Mouse (Mus musculus): Measurements from ENCODE around the gene Herc2.
"Not testable (repeated sequence)": the region's sequence is repeated elsewhere in the genome, so short reads cannot be mapped to it uniquely, and the experiment has no call there.

Herc2 gene

DNA sequence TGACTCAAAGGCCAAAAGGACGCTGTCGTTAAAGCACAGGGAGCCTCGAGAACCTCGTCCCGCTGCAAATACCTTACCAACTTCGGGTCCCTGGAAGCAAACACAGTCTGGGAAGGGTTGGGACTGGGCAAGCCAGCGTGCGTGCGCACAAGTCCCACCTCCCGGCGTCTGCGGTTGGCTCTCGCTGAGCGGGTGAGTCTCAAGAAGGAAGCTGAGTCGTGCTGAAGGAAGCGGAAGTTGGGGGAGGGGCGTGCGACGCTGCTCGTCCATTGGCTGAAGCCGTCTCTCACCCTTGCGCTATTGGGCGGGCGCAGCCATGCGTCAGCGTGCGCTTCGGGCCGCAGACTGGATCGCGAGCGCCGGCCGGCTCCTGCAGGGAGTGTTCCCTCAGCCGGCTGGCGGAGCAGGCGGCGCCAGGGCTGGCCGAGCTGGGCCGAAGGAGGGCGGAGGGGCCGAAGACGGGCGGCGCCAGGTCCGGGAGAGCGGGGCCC lies at the start of gene Herc2:
Gene Herc2, plus strand, starts transcription at position 366 of the 491 bp plus-strand sequence.
- peak; percentile 98 for DNase-seq (ENCODE audit: extremely low read depth, low read depth)

DNA sequence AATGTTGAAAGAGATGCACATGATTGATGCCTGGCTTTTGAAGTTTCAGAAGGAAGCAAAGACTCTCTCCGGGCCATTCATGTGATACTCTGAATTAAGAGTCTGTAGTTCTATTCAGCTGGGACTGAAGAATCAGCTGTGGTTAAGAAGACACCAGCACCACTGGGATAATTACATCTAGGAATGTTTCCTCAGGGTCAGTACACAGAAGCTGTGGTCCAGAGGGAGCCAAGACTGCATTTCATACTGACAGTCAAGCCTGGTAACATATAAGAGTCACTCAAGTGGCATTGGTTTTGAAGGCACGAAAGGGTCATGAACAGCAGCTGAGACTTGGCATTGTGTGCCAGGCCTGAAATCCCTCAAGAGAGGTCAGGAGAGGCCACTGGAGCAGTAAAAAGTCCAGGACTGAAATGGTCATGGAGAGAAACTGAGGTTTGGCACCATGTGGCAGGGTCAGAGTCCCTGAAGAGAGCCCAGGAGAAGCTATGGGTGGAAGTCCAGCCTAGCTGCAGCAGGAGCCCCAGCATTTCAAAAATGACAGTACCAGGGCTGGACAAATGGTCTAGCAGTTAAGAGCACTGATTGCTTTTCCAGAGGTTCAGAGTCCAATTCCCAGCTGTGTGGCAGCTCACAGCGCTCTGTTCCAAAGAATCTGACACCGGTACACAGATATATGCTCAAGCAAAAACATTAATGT lies 39.5 kb upstream of the Herc2 start:
- no peak for DNase-seq (ENCODE audit: extremely low read depth, low read depth)

DNA sequence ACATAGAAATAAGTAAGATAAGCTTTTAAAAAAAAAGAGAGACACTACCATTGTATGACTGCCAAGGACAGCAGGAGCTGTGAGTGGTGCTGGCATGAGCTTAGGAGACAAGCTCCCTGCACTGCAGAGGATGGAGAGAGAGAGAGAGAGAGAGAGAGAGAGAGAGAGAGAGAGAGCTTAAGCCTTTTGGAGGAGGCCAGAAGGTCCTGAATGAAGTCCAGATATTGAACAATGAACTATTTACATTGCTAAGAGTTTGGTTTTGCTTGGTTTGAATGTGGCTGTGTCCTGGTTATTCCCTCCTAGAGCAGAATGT lies 39.0 kb upstream of the Herc2 start:
- DNase-seq (ENCODE audit: extremely low read depth, low read depth) = no peak

DNA sequence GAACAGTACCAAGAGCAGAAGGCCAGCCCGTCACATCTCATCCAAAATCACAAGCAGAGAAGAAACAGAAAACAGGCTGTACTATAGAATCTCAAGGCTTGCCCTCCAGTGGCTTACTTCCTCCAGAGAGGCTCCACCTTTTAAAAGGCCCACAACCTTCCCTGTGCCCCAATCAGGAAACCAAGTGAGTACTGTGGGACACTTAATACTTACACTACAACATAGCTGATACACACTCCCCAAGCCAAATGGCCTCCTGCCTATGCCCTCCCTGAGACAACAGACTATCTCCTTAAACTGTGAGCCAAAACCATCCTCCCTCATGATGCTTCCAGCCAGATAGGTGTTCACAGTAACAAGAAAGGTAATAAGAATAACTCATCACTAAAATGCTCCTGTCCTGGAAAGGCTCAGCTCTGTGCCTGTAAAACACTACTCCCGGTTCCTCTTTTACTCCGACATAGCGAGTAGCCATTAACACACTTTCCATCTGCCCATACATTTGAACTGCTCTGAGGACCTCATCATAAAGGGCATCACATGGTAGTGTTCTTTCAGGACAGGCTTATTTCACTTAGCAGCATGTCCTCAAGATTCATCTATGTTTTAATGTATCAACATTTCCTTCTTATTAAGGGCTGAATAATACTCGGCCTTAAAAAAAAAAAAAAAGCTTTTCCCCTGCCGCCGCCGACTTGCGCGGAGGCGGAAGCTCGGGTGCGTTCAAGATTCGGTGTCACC lies 36.6 kb upstream of the Herc2 start:
- peak; percentile 53 for DNase-seq (ENCODE audit: extremely low read depth, low read depth)

DNA sequence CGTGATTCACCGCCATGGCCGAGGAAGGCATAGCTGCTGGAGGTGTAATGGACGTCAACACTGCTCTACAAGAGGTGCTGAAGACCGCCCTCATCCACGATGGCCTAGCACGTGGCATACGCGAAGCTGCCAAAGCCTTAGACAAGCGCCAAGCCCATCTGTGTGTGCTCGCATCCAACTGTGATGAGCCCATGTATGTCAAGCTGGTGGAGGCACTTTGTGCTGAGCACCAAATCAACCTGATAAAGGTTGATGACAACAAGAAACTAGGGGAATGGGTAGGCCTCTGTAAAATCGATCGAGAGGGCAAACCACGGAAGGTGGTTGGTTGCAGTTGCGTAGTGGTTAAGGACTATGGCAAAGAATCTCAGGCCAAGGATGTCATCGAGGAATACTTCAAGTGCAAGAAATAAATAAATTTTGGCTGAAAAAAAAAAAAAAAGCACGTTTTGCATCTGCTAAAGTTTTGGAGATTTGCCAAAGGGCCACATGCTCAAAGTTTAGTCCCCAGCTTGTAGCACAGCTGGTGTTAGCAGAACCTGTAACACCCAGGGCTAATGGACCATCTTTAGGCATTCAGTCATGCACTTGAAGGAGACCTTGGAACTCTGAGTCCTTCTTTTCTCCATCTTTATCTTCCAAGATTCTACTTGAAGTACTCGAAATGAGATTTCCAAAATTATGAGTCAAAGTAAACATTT lies 35.8 kb upstream of the Herc2 start:
- DNase-seq (ENCODE audit: extremely low read depth, low read depth) = not testable (repeated sequence)

DNA sequence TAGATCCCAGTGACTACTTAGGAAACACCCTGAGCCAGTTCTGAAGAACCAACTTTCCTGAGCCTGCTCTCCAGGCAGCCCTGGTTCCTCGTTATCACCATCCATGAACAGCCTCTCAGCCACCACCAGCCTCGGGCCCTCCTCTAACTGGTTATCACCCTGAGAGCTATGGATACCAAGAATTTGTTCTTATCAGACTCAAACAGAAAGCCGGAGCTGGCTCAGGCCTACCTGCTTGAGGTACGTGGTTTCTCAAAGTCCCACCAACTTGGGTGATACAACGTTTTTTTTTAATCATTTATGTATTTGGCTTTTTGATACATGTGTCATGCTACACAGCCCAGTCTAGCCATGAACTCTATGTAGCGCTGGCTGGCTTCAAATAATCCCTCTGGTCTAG lies 34.8 kb upstream of the Herc2 start:
- peak; percentile 93 for DNase-seq (ENCODE audit: extremely low read depth, low read depth)

DNA sequence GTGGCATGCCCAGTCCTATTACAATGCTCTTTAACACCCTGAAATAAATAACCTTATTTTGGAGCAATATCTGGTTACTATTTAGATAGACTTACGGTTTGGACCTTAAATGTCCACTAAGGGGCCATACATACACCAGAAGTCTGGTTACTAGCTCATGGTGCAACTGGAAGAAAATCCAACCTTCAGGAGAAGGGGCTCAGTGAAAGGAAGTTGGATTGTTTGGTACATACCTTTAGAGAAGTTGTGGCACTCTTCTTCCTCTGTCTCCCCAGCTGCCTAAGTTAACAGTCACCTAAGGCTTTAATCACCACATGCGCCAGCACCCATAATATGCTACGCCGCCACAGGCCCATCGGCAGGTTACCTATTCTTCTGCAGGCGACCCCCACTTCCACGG lies 34.2 kb upstream of the Herc2 start:
- DNase-seq (ENCODE audit: extremely low read depth, low read depth) = no peak

DNA sequence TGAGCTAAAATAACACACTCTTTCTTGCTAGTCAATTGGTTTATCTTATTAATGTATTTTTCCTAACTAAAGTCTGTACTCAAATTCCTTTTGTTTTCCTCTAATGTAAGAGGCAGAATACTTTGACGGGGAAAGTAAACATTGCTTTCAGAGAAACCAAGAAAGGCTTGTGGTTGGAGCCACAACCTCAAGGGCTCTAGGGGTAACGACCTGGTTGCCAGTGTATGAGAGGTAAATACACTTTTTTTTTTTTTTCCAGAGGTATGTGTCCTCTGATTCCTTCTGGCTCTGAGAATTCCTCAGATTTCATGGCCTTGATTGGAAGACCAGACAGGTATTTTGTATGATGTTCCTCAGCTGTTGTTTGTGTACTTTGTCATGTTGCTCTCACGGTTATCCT lies 32.2 kb upstream of the Herc2 start:
- DNase-seq (ENCODE audit: extremely low read depth, low read depth) = no peak

DNA sequence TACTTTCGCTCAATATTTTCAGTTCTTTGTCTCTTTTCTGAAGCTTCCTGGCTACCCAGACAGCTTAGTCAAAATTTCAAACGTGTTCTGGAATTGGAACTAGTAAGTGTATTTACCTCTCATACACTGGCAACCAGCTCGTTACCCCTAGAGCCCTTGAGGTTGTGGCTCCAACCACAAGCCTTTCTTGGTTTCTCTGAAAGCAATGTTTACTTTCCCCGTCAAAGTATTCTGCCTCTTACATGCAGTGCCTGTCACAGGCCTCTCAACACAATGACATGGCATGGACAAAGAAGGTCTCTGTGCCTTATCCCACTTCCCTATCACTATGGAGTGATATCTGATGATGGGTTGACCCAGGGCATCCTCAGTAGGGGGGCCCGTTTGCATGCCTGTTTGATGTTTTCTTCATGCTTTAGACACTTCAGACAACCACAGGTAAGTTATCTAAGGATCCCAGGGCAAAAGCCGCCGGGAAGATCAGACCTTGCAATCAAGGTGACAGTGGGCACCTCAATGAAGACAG lies 31.5 kb upstream of the Herc2 start:
- DNase-seq (ENCODE audit: extremely low read depth, low read depth) = no peak

DNA sequence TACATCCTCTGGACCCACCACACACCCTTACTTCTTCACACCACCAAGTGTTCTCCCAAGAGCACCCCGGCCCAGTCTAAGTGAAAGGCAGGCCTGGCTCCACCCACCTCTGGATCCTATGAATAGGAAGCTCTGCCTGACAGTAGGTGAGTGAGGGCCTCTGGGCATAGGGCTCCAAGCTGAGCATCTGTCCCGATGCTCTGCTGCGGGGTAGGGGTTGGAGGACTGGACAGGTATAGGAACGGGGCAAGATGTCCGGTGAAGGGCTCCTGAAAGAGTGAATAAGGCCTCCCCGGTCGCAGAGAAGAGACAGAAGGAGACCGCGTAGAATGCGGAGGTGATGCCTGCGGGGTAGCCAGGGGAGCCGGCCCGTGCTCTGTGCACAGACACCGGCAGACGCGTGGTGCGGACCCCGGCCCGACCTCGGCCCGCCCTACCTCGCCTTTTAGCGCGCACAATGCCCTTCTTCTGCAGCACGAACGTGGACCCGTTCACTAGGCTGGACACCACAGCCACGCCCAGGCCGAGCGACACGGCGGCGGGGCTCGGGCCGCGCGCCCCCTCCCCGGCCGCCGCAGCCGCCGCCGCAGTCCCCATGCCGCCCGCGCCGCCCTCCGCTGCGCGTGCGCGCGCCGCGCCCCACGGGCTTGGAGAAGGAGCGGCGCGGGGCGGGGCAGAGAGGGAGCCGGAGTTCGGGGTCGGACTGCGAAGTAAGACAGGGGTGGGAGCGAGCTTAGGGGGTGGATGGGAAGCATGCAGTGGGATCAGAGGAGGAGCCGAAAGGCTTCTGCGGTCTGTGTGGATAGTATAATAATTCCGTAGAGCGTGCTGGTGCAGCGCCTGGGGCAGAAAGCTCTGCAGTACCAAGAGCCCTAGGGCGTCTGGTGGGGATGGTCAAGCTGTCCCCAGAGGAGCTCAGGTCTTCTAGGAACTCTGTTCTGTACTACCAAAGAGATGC lies 30.7 kb upstream of the Herc2 start:
- peak; percentile 56 for DNase-seq (ENCODE audit: extremely low read depth, low read depth)

DNA sequence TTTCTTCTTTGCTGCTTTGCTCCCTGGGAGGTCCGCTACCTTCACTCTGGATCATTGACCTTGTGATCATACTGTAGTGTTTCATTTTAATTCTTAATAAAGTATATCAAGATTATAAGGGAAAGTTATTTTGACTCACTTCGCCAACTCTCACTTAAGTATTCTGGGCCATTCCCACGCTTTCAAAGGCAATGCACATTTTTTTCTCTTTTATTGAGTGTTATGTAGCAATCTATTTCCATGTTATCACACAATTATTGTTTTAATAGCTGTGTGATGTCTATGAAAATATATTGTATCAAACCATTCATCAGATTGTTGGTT lies 30.1 kb upstream of the Herc2 start, which contains the start of gene Nipa1:
Gene Nipa1, minus strand, starts transcription at position 25 of the 324 bp plus-strand sequence.
- no peak for DNase-seq (ENCODE audit: extremely low read depth, low read depth)

DNA sequence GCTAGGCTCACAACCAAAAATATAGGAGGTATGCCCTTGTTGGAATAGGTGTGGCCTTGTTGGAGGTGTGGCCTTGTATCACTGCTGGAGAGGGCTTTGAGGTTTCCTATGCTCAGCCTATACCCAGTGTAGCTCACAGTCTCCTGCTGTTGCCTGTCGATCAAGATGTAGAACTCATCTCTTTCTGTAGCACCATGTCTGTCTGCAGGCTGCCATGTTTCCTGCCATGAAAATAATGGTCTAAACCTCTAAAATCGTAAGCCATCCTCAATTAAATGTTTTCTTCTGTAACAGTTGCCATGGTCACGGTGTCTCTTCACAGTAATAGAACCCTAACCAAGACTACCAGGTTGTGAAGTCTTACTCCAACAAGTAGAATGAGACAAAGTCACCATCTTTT lies 26.4 kb upstream of the Herc2 start:
- no peak for DNase-seq (ENCODE audit: extremely low read depth, low read depth)

DNA sequence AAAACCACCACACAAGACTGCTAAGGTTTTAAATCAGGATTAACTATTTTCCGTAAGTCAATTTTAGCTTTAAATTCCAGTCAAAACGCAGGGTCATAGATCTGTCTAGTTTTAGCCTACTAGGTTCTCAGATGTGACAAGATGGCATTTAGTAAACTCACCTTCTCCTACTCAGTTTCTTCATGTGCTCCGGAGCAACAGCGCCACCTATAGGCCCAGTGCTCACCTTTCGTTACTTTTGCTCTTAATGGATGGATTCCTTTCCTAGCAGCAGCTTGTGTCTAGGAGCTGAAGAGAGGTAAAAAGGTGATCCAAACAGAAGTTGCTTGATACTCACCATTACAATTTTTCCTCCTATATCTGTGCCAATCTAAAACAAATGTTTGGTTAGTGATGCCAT lies 7.6 kb upstream of the Herc2 start:
- peak; percentile 78 for DNase-seq (ENCODE audit: extremely low read depth, low read depth)

DNA sequence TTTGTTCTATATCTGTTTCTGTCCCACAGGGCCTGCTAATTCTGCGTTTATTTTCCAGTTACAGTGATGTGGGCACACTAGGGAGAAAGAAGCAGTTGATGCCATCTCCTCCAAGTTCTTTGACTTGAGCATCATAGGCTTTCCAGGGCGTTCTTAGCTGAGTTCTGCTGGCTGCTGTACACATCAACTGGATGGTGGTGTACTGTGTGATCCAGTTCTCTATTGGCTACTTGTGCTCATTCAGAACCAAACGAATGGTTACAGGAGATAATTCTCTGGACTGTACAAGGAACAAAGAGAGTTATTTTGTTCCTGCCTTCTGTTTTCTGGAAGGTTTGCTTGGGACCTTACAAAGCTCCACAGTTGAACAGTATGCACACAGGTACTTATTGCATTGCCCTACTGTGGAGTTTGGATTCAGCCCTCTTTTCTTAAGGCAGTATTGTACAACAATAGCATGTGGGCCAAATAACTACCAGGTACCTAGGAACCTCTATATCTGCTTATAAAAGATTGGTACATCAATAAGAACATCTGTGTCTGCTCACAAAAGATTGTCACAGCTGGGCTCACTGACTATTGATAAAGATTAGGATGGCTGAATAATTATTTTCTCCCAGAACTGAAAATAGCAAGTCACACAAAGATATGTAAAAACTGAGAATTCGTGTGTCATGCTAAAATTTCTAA lies 6.3 kb upstream of the Herc2 start:
- DNase-seq (ENCODE audit: extremely low read depth, low read depth) = no peak

DNA sequence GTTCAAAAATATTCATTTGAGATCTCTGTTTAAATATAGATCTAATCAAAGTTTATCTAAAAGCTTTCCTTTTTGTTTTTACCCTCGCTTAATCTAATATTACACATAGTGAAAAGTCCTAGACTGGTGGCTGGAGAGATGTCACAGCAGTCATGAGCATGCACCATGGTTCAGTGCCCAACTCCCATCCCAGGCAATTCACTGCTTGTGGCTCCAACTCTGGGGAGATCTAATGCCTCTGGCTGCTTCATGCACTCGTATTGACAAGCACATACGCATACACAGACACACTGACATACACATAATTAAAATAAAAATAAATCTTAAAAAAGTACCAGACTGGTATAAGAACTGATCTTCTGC lies 5.7 kb upstream of the Herc2 start:
- no peak for DNase-seq (ENCODE audit: extremely low read depth, low read depth)

DNA sequence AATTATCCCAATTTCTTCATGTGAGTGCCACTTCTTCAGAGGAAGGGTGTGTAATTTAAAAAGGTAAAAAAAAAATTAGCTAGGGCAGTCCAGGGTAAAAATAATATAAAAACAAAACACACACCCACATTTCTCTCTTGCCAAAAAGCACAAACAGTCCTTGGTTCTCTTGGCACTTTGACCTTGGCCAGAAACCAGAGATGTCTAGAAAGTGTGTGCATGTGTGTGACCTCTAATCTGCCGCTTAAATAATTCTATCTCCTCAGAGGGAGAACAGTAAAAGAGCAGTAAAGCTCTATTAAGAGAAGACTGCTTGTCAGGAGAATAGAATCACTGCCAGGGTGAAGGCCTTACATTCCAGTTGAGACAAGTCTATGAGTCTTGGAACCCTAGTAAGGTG lies 2.8 kb upstream of the Herc2 start:
- no peak for DNase-seq (ENCODE audit: extremely low read depth, low read depth)

DNA sequence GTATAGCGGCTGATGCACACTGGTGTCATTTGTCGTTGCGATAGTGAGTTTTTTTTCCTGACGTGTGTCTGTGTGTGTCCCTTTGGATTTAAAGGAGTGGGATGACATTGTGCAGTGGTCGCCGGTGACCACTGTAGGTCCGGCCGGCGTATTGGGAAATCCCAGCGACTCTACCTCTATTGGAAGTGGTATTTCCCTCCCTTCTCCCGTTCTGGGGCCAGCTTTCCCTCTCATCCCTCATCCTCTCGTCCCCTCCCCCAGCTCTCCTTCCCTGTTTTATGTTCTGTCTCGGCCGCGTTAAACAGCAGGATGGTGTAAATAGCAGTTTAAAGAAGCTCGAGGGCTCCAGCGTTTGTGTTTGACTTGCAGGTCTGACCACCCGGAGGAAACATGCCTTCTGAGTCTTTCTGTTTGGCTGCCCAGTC lies 503 bp downstream of the Herc2 start:
- peak; percentile 35 for DNase-seq (ENCODE audit: extremely low read depth, low read depth)

DNA sequence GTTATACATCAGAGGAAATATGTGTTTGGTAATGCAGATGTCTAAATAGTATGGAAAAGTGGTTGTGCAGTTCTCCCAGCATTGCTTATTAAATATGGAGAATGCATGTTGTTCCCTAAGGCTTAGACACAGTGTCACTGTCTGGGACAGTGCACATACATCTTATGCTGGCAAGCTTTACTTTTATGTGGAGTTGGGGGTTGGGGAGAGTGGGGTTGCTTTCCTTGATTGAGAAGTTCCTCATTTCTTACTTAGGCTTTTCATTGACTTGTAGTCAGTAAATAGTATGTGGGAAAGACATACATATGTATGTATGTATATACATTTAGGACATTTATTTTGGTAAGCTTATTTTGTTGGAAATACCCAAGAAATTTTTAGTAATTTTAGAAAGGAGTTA lies 3.0 kb downstream of the Herc2 start:
- peak; percentile 59 for DNase-seq (ENCODE audit: extremely low read depth, low read depth)

DNA sequence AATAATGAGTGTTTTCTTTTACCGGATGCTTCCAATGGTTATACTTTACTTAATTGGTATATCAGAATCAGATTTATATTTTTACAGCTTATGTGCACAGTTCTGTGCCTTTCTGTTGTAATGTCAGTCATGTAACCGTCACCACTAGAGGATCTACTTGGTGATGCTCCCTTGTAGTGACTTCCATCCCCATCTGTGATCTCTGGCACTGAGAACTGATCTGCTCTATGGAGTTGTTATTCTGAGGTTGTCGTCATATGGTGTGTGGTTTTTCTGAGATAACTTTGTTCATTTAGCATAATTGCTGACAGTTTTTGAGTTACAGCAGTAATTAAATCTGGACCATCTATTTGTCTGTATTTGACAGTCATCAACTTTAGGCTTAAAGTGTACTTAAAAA lies 5.3 kb downstream of the Herc2 start:
- DNase-seq (ENCODE audit: extremely low read depth, low read depth) = no peak

DNA sequence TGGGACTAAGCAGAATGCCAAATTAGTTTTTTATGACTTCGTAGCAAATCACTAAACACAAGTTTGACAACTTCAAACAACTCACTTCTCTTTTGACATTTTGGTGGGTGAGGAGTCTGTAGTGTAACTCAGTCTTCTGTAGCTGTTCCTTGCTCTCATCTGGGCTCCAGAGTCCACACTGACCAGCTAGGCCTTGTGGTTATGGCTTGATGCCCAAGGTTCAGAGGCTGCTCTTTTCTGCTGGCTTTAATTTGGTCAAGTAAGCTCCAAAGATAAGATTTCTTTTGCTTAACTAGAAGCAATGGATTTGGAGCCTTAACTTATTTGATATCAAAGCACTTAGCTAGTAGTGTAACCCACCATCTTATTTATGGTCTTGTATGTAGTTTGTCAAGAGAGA lies 14.9 kb downstream of the Herc2 start:
- DNase-seq (ENCODE audit: extremely low read depth, low read depth) = no peak

DNA sequence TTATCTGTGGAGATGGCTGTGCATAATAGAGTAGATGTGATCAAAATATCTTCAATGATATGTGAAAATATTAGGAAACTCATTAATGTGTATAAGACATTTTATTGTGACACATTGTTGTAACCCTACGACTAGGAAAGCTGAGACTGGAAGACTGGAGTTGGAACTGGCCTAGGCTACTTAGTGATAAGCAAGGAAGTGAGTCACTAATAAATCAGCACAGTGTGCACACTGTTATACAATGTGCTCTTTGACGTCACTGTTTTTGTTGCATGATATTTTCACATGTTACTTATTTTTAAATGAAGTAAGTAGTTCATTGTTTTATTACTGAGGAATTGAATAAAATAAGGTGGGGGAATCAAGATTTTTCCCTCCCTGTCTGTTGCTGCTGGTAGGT lies 16.1 kb downstream of the Herc2 start:
- no peak for DNase-seq (ENCODE audit: extremely low read depth, low read depth)
